Mouse (Mus musculus) midbrain, postnatal 0 days (tissue): ENCODE measurements around the gene Mark1. TPM values are rescaled to one million over a fixed set of nuclear protein-coding genes. Genes with fewer than 3 reads are reported as not detected.

Source experiments
- ATAC-seq: fragments of 200-750 bp; cut with Nextera tagmentation; 2 replicates; pipeline ENCODE4 v1.8.0; 2017; ENCODE audit warnings: moderate number of reproducible peaks, mild to moderate bottlenecking, moderate TSS enrichment, moderate library complexity; ENCODE audit not compliant: low FRiP score
- DNase-seq: peaks from one replicate; pipeline ENCODE4 v3.0.0-alpha.2; 2015; ENCODE audit warnings: low spot score
- H3K27ac ChIP-seq: fragments of 300-500 bp; sonication (generic); 2 replicates; pipeline ENCODE4 v1.5.1; 2014; ENCODE audit warnings: low read depth, mild to moderate bottlenecking, low read length, mixed read lengths
- H3K27me3 ChIP-seq: fragments of 300-500 bp; sonication (generic); 2 replicates; pipeline ENCODE4 v1.6.1; 2014; ENCODE audit warnings: low read length, control low read depth, mixed read lengths; ENCODE audit not compliant: insufficient read depth
- H3K36me3 ChIP-seq: fragments of 300-500 bp; sonication (generic); 2 replicates; pipeline ENCODE4 v1.6.1; 2014; ENCODE audit warnings: low read length, control low read depth, mixed read lengths; ENCODE audit not compliant: insufficient read depth
- H3K4me1 ChIP-seq: fragments of 300-500 bp; sonication (generic); 2 replicates; pipeline ENCODE4 v1.6.1; 2014; ENCODE audit warnings: mild to moderate bottlenecking, control low read depth, antibody characterized with exemption, low read length, mixed read lengths; ENCODE audit not compliant: insufficient read depth
- H3K4me2 ChIP-seq: fragments of 300-500 bp; sonication (generic); 2 replicates; pipeline ENCODE4 v1.6.1; 2014; ENCODE audit warnings: low read depth, mild to moderate bottlenecking, low read length, mixed read lengths; ENCODE audit not compliant: poor library complexity, severe bottlenecking
- H3K4me3 ChIP-seq: fragments of 300-500 bp; sonication (generic); 2 replicates; pipeline ENCODE4 v1.5.1; 2014; ENCODE audit warnings: low read depth, mild to moderate bottlenecking, low read length, moderate library complexity
- H3K9ac ChIP-seq: fragments of 300-500 bp; sonication (generic); replicated peaks from 2 replicates; pipeline ENCODE4 v1.6.1; 2014; ENCODE audit warnings: mild to moderate bottlenecking, low read length, moderate library complexity, mixed read lengths; ENCODE audit not compliant: poor library complexity, severe bottlenecking
- H3K9me3 ChIP-seq: fragments of 300-500 bp; sonication (generic); 2 replicates; pipeline ENCODE4 v1.6.1; 2016; ENCODE audit warnings: low read length, control low read depth
- CTCF ChIP-seq: IDR thresholded peaks from 2 replicates; pipeline ENCODE4 v1.5.1; 2016; ENCODE audit warnings: antibody characterized with exemption, mild to moderate bottlenecking
- WGBS: fragments of 180-500 bp; shearing (Covaris S2); extraction: QIAGEN DNeasy Blood & Tissue Kit; methylation state at CpG from one replicate; pipeline ENCODE4 v1.1.7; 2014; 5-methylcytosine and 5-hydroxymethylcytosine counted together
- polyA plus RNA-seq: library from polyadenylated mRNA; unstranded; fragments of >200 nt; fragmentation: Nextera tagmentation; extraction: Ambion mirVana; gene quantifications from 2 replicates; pipeline ENCODE4 v1.2.1, GENCODE M21; 2015
- total RNA-seq: library from RNA; depleted of rRNA; stranded (reverse); fragments of >200 nt; gene quantifications from 2 replicates; pipeline ENCODE4 v1.2.3, GENCODE M21; 2014

The Mark1 gene
- total and polyA plus RNA-seq, 2 experiments from 2014 or later = 13.0 to 69.1 TPM

DNA sequence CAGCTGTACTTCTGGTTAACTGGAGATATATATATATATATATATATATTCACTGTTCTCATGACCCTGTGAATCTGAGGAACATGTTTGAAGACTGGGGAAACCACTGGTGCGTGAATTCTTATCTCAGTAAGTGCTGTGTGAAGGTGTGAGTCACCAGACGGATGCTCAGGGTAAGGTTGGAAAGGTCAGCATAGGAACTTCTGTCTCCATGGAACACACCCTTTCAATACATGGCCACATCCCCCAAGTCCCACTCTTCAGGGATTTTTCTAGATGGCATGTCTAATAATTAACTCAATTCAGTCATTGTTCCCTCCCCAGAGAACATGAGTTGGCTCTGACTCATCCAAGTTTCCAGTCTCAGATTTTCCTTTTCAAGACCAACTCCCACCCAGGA is 137.8 kb downstream of the Mark1 start:
- Histone ChIP-seq H3K4me3 (no peak overlapping the region), H3K4me2 (no peak overlapping the region), H3K27ac (no peak overlapping the region), H3K9ac (no peak overlapping the region), H3K9me3 (no peaks in the 10 kb centered on the region), H3K4me1 (no peaks in the 10 kb centered on the region), H3K27me3 (no peaks in the 10 kb centered on the region), H3K36me3 (no peaks in the 10 kb centered on the region)
- no peak for DNase-seq
- ATAC-seq = no peak
- TF ChIP-seq CTCF = no peak
- 82% methylated on average over 2 of the region's 2 CpGs for WGBS

GRCm38 (mm10) chr1:184860276-184860675 is 139.1 kb downstream of the Mark1 start:
- Histone ChIP-seq H3K9me3 (no peaks in the 10 kb centered on the region), H3K27ac (no peak overlapping the region), H3K4me3 (no peak overlapping the region), H3K4me1 (no peaks in the 10 kb centered on the region), H3K4me2 (no peak overlapping the region), H3K36me3 (no peaks in the 10 kb centered on the region), H3K9ac (no peak overlapping the region), H3K27me3 (no peaks in the 10 kb centered on the region)
- ATAC-seq = no peak
- WGBS = 63% methylated on average over 3 of the region's 3 CpGs
- no peak for TF ChIP-seq CTCF
- DNase-seq = no peak

DNA sequence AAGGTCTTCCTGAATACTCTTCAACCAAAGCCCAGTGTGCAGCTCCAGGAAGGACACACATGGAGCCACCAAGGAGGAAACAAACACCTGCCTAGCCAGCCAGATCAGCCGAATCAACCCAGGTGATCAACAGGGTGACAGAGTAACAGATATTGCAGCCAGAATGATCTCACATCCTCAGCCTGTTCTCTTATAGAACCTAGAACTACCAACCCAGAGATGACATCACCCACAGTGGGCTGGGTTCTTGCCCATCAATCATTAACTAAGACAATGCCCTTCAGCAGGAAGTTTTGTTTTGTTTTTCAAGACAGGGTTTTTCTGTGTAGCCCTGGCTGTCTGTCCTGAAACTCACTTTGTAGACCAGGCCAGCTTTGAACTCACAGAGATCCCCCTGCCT is 141.1 kb downstream of the Mark1 start:
- 88% methylated on average over 1 of the region's 1 CpGs for WGBS
- H3K9me3 ChIP-seq = no peaks in the 10 kb centered on the region
- ATAC-seq (no peak), DNase-seq (no peak)
- no peaks in the 10 kb centered on the region for H3K4me1 ChIP-seq
- no peak overlapping the region for H3K9ac ChIP-seq
- H3K36me3 ChIP-seq = no peaks in the 10 kb centered on the region
- no peaks in the 10 kb centered on the region for H3K27me3 ChIP-seq
- TF ChIP-seq CTCF = no peak
- no peak overlapping the region for H3K4me3 ChIP-seq
- no peak overlapping the region for H3K27ac ChIP-seq
- H3K4me2 ChIP-seq = no peak overlapping the region

DNA sequence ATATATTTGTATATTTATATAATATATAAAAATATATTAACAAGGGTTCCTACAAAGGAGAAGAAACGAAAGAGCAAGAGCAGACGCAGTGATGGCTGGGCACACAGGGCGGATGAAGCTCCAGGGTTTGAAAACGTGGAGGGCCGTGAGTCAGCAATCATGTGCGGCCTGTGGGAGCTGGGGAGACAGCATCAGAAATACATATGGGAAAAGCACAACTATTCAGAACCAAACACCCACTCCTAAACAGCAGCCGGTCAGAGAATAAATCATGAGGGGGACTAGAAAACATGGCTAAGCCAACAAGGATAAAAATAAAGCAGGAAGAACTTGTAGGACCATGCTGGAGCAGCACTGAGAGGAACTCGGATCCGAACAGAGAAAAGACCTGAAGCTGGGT is 142.2 kb downstream of the Mark1 start:
- H3K4me3 ChIP-seq = no peak overlapping the region
- no peaks in the 10 kb centered on the region for H3K27me3 ChIP-seq
- H3K36me3 ChIP-seq = no peaks in the 10 kb centered on the region
- WGBS = 92% methylated on average over 9 of the region's 9 CpGs
- no peak for TF ChIP-seq CTCF
- no peaks in the 10 kb centered on the region for H3K4me1 ChIP-seq
- no peaks in the 10 kb centered on the region for H3K9me3 ChIP-seq
- no peak overlapping the region for H3K9ac ChIP-seq
- H3K4me2 ChIP-seq = no peak overlapping the region
- DNase-seq (no peak), ATAC-seq (no peak)
- no peak overlapping the region for H3K27ac ChIP-seq

- no peak for TF ChIP-seq CTCF
- WGBS = 60% methylated on average over 3 of the region's 3 CpGs
- H3K4me1 ChIP-seq = no peaks in the 10 kb centered on the region
- no peak overlapping the region for H3K9ac ChIP-seq
- no peak overlapping the region for H3K4me3 ChIP-seq
- ATAC-seq (no peak), DNase-seq (no peak)
- no peaks in the 10 kb centered on the region for H3K36me3 ChIP-seq
- H3K27me3 ChIP-seq = no peaks in the 10 kb centered on the region
- H3K27ac ChIP-seq = no peak overlapping the region
- H3K4me2 ChIP-seq = no peak overlapping the region
- H3K9me3 ChIP-seq = no peaks in the 10 kb centered on the region
Measured at GRCm38 (mm10) chr1:184853922-184854321, 145.4 kb downstream of the Mark1 start.

- ATAC-seq = no peak
- H3K4me2 ChIP-seq = no peak overlapping the region
- DNase-seq = peak; percentile 32
- peak; percentile 82 for TF ChIP-seq CTCF
- no peaks in the 10 kb centered on the region for H3K4me1 ChIP-seq
- no peaks in the 10 kb centered on the region for H3K27me3 ChIP-seq
- no peak overlapping the region for H3K27ac ChIP-seq
- no peaks in the 10 kb centered on the region for H3K9me3 ChIP-seq
- no peaks in the 10 kb centered on the region for H3K36me3 ChIP-seq
- no peak overlapping the region for H3K9ac ChIP-seq
- no peak overlapping the region for H3K4me3 ChIP-seq
- 32% methylated on average over 5 of the region's 5 CpGs for WGBS
Measured at GRCm38 (mm10) chr1:184853339-184853738, 146.0 kb downstream of the Mark1 start.
